Mouse (Mus musculus): ENCODE results near the gene Lurap1. TPM values are rescaled to one million over a fixed set of nuclear protein-coding genes. Genes with fewer than 3 reads are reported as not detected.

The Lurap1 gene
- not detected in 2 replicates for polyA plus RNA-seq (2012; ENCODE audit: insufficient read depth, insufficient read length, low replicate concordance, missing spikeins)

GRCm38 (mm10) chr4:116151238-116151637, at the start of gene Lurap1:
Lurap1 (minus strand) TSS chr4:116151338.
- whole genome bisulfite sequencing = 74% methylated on average over 6 of the region's 6 CpGs
- peak within 1 kb of the TSS; percentile 99 for H3K4me3 ChIP-seq (ENCODE audit: insufficient read depth, low read depth, low read length)
- no peak for TF ChIP-seq POLR2A (IDR thresholded peaks at IDR 0.05; ENCODE audit: insufficient read depth, low read depth, low read length)
- TF ChIP-seq CTCF (IDR thresholded peaks at IDR 0.05; ENCODE audit: insufficient read depth, low read depth, low read length) = no peak

GRCm38 (mm10) chr4:116198422-116198821, 47.3 kb upstream of the Lurap1 start:
- Histone ChIP-seq H3K4me3 (ENCODE audit: insufficient read depth, low read depth, low read length) (no peak overlapping the region), H3K27ac (ENCODE audit: insufficient read depth, low read depth, low read length) (no peak overlapping the region), H3K4me1 (ENCODE audit: control insufficient read depth, insufficient read depth, low read length) (no peaks in the 10 kb centered on the region)
- no peak for TF ChIP-seq POLR2A (IDR thresholded peaks at IDR 0.05; ENCODE audit: insufficient read depth, low read depth, low read length)
- no peak for TF ChIP-seq CTCF (IDR thresholded peaks at IDR 0.05; ENCODE audit: insufficient read depth, low read depth, low read length)
- 89% methylated on average over 2 of the region's 2 CpGs for WGBS

More at GRCm38 (mm10) chr4:116151238-116151637, at the start of gene Lurap1:
- peak within 1 kb of the TSS; percentile 68 for H3K27ac ChIP-seq (ENCODE audit: insufficient read depth, low read depth, low read length)
- H3K4me1 ChIP-seq (ENCODE audit: control insufficient read depth, insufficient read depth, low read length) = peaks cover 9% of the 10 kb centered on the region

DNA sequence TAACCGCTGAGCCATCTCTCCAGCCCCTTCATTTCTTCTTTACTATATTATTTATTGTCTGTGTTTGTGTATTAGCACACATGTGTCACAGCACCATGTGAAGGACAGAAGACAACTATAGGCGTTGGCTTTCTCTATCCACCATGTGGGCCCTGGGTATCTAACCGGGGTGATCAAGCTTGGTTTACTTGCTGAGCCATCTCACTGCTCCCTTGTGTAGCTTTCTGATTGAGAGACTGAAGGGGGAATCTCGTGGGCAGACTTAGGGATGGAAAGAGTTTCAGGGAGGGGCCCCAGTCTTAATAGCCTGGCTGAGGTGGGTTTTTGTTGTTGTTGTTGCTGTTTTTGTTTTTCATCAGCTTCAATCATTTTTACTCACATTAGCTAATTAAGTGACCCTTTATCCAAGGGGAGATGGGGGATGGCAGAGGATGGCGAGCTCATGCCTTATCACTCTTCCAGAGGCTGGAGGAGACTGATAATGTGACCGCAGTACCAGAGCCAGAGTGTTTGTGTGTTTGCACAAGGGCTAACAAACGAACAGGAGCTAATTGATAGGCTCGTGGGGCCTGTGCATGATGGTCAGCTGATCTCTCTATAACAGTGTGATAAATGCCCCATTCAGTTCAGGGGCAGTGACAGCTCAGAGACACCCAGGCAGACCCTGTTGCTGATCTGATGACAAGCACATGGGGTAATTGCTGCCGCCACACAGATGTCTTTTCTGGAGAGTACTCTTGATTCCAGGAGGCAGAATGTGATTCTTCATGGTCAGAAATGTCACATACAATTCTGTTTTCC, 42.6 kb upstream of the Lurap1 start:
- 66% methylated on average over 9 of the region's 9 CpGs for WGBS
- Histone ChIP-seq H3K4me3 (ENCODE audit: insufficient read depth, low read depth, low read length) (no peak overlapping the region), H3K27ac (ENCODE audit: insufficient read depth, low read depth, low read length) (no peak overlapping the region), H3K4me1 (ENCODE audit: control insufficient read depth, insufficient read depth, low read length) (no peaks in the 10 kb centered on the region; the same call in 1 of the 2 replicates)
- TF ChIP-seq POLR2A (IDR thresholded peaks at IDR 0.05; ENCODE audit: insufficient read depth, low read depth, low read length) (no peak), CTCF (IDR thresholded peaks at IDR 0.05; ENCODE audit: insufficient read depth, low read depth, low read length) (no peak)

- TF ChIP-seq POLR2A (IDR thresholded peaks at IDR 0.05; ENCODE audit: insufficient read depth, low read depth, low read length) (no peak), CTCF (IDR thresholded peaks at IDR 0.05; ENCODE audit: insufficient read depth, low read depth, low read length) (no peak)
- H3K4me1 ChIP-seq (ENCODE audit: control insufficient read depth, insufficient read depth, low read length) = no peaks in the 10 kb centered on the region; the same call in 1 of the 2 replicates
- 46% methylated on average over 4 of the region's 4 CpGs for WGBS
- H3K4me3 ChIP-seq (ENCODE audit: insufficient read depth, low read depth, low read length) = no peak overlapping the region
- no peak overlapping the region for H3K27ac ChIP-seq (ENCODE audit: insufficient read depth, low read depth, low read length)
Measured at GRCm38 (mm10) chr4:116192286-116192835, 41.2 kb upstream of the Lurap1 start.

GRCm38 (mm10) chr4:116185083-116185482, 33.9 kb upstream of the Lurap1 start:
- peaks cover 8% of the 10 kb centered on the region for H3K4me1 ChIP-seq (ENCODE audit: control insufficient read depth, insufficient read depth, low read length)
- WGBS = 93% methylated on average over 4 of the region's 4 CpGs
- no peak overlapping the region for H3K27ac ChIP-seq (ENCODE audit: insufficient read depth, low read depth, low read length)
- H3K4me3 ChIP-seq (ENCODE audit: insufficient read depth, low read depth, low read length) = no peak overlapping the region
- TF ChIP-seq POLR2A (IDR thresholded peaks at IDR 0.05; ENCODE audit: insufficient read depth, low read depth, low read length) = no peak
- no peak for TF ChIP-seq CTCF (IDR thresholded peaks at IDR 0.05; ENCODE audit: insufficient read depth, low read depth, low read length)

- WGBS = 5% methylated on average over 12 of the region's 12 CpGs
- no peak overlapping the region for H3K27ac ChIP-seq (ENCODE audit: insufficient read depth, low read depth, low read length)
- TF ChIP-seq CTCF (IDR thresholded peaks at IDR 0.05; ENCODE audit: insufficient read depth, low read depth, low read length) (no peak), POLR2A (IDR thresholded peaks at IDR 0.05; ENCODE audit: insufficient read depth, low read depth, low read length) (no peak)
- peak overlapping the region; percentile 13; the same call in 1 of the 2 replicates for H3K4me3 ChIP-seq (ENCODE audit: insufficient read depth, low read depth, low read length)
- H3K4me1 ChIP-seq (ENCODE audit: control insufficient read depth, insufficient read depth, low read length) = peaks cover 8% of the 10 kb centered on the region
Measured at GRCm38 (mm10) chr4:116182745-116183144, 31.6 kb upstream of the Lurap1 start.

DNA sequence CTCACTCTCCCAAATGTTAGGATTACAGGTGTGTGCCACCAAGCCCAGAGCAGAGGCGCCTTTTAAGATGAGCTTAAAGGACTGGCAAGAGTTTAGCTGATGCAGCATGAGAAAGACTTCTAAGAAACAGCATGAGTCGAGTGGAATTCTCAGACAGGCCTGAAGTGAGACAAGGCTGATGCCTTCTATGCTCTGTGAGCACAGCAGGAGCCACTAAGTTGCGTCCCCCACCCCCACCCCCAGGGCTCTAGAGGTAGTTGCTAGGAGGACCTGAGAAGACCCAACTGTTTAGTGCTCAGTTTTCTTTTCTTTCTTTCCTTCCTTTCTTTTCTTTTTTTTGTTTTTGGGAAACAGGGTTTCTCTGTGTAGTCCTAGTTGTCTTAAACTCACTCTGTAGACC, 30.9 kb upstream of the Lurap1 start:
- 61% methylated on average over 3 of the region's 3 CpGs for WGBS
- Histone ChIP-seq H3K27ac (ENCODE audit: insufficient read depth, low read depth, low read length) (no peak overlapping the region), H3K4me1 (ENCODE audit: control insufficient read depth, insufficient read depth, low read length) (peaks cover 11% of the 10 kb centered on the region), H3K4me3 (ENCODE audit: insufficient read depth, low read depth, low read length) (no peak overlapping the region)
- TF ChIP-seq POLR2A (IDR thresholded peaks at IDR 0.05; ENCODE audit: insufficient read depth, low read depth, low read length) = no peak
- TF ChIP-seq CTCF (IDR thresholded peaks at IDR 0.05; ENCODE audit: insufficient read depth, low read depth, low read length) = no peak

DNA sequence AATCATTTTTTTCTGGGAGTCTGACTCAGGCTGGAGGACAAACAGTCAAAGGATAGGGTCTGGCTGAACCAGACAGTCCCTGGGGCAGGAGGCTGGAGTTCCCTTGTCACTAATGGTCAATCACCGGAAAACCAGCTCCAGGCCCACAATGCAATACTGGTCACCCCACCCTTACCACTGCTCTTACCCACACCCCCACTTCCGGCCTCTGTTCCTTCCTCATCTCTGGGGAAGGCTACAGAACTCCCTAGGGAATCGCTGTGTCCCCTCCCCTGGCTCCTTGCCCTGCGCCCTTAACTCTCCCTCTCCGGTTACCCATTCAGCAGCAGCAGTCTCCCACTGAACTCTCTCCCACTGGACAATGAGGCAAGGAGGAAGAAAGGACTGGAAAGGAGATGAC, 26.0 kb upstream of the Lurap1 start:
- H3K4me3 ChIP-seq (ENCODE audit: insufficient read depth, low read depth, low read length) = no peak overlapping the region
- TF ChIP-seq CTCF (IDR thresholded peaks at IDR 0.05; ENCODE audit: insufficient read depth, low read depth, low read length) = no peak
- no peak for TF ChIP-seq POLR2A (IDR thresholded peaks at IDR 0.05; ENCODE audit: insufficient read depth, low read depth, low read length)
- 52% methylated on average over 5 of the region's 5 CpGs for WGBS
- H3K27ac ChIP-seq (ENCODE audit: insufficient read depth, low read depth, low read length) = peak overlapping the region; percentile 53
- H3K4me1 ChIP-seq (ENCODE audit: control insufficient read depth, insufficient read depth, low read length) = peaks cover 20% of the 10 kb centered on the region

- 18% methylated on average over 10 of the region's 10 CpGs for WGBS
- TF ChIP-seq POLR2A (IDR thresholded peaks at IDR 0.05; ENCODE audit: insufficient read depth, low read depth, low read length) (no peak; the same call in 1 of the 2 replicates), CTCF (IDR thresholded peaks at IDR 0.05; ENCODE audit: insufficient read depth, low read depth, low read length) (no peak)
- H3K4me1 ChIP-seq (ENCODE audit: control insufficient read depth, insufficient read depth, low read length) = peaks cover 20% of the 10 kb centered on the region
- peak overlapping the region; percentile 32 for H3K4me3 ChIP-seq (ENCODE audit: insufficient read depth, low read depth, low read length)
- H3K27ac ChIP-seq (ENCODE audit: insufficient read depth, low read depth, low read length) = peak overlapping the region; percentile 53
Measured at GRCm38 (mm10) chr4:116176543-116176988, 25.4 kb upstream of the Lurap1 start.

All from olfactory bulb, adult 2 months (tissue).